Mouse (Mus musculus): ENCODE results near the gene Neil3. TPM values are rescaled to one million over a fixed set of nuclear protein-coding genes. Genes with fewer than 3 reads are reported as not detected.

The Neil3 gene
- total RNA-seq (2015; ENCODE audit: low replicate concordance) (37.4 and 45.7 TPM in 2 replicates), total RNA-seq (2017; ENCODE audit: low replicate concordance) (58.7 and 83.0 TPM in 2 replicates)

GRCm38 (mm10) chr8:53638495-53639171 is at the start of gene Neil3:
TSS of gene Neil3 (minus strand) at chr8:53639065.
- ATAC-seq (replicated peaks; ENCODE audit: low FRiP score, poor library complexity, severe bottlenecking): peak; percentile 90

- no peak for ATAC-seq (replicated peaks; ENCODE audit: low FRiP score, poor library complexity, severe bottlenecking)
Measured at GRCm38 (mm10) chr8:53680846-53681245, 42.0 kb upstream of the Neil3 start.

- no peak for ATAC-seq (replicated peaks; ENCODE audit: low FRiP score, poor library complexity, severe bottlenecking)
Measured at GRCm38 (mm10) chr8:53663946-53664345, 25.1 kb upstream of the Neil3 start.

GRCm38 (mm10) chr8:53661436-53661835 is 22.6 kb upstream of the Neil3 start:
- ATAC-seq (replicated peaks; ENCODE audit: low FRiP score, poor library complexity, severe bottlenecking): no peak

- ATAC-seq (replicated peaks; ENCODE audit: low FRiP score, poor library complexity, severe bottlenecking): no peak
Measured at GRCm38 (mm10) chr8:53630618-53631017, 8.2 kb downstream of the Neil3 start.

- ATAC-seq (replicated peaks; ENCODE audit: low FRiP score, poor library complexity, severe bottlenecking): no peak
Measured at GRCm38 (mm10) chr8:53628864-53629415, 9.9 kb downstream of the Neil3 start.

- no peak for ATAC-seq (replicated peaks; ENCODE audit: low FRiP score, poor library complexity, severe bottlenecking)
Measured at GRCm38 (mm10) chr8:53623425-53623824, 15.4 kb downstream of the Neil3 start.

GRCm38 (mm10) chr8:53619196-53619595 is 19.7 kb downstream of the Neil3 start:
- ATAC-seq (replicated peaks; ENCODE audit: low FRiP score, poor library complexity, severe bottlenecking): no peak

GRCm38 (mm10) chr8:53614288-53614646 is 24.6 kb downstream of the Neil3 start:
- no peak for ATAC-seq (replicated peaks; ENCODE audit: low FRiP score, poor library complexity, severe bottlenecking)

GRCm38 (mm10) chr8:53613577-53614287 is 25.1 kb downstream of the Neil3 start:
- ATAC-seq (replicated peaks; ENCODE audit: low FRiP score, poor library complexity, severe bottlenecking): no peak

- no peak for ATAC-seq (replicated peaks; ENCODE audit: low FRiP score, poor library complexity, severe bottlenecking)
Measured at GRCm38 (mm10) chr8:53612297-53612696, 26.6 kb downstream of the Neil3 start.

- ATAC-seq (replicated peaks; ENCODE audit: low FRiP score, poor library complexity, severe bottlenecking): peak; percentile 75
Measured at GRCm38 (mm10) chr8:53607040-53607439, 31.8 kb downstream of the Neil3 start.

- ATAC-seq (replicated peaks; ENCODE audit: low FRiP score, poor library complexity, severe bottlenecking): no peak
Measured at GRCm38 (mm10) chr8:53604906-53605305, 34.0 kb downstream of the Neil3 start.

GRCm38 (mm10) chr8:53603672-53604071 is 35.2 kb downstream of the Neil3 start:
- no peak for ATAC-seq (replicated peaks; ENCODE audit: low FRiP score, poor library complexity, severe bottlenecking)

- no peak for ATAC-seq (replicated peaks; ENCODE audit: low FRiP score, poor library complexity, severe bottlenecking)
Measured at GRCm38 (mm10) chr8:53600826-53601225, 38.0 kb downstream of the Neil3 start.

- ATAC-seq (replicated peaks; ENCODE audit: low FRiP score, poor library complexity, severe bottlenecking): no peak
Measured at GRCm38 (mm10) chr8:53600025-53600811, 38.6 kb downstream of the Neil3 start.

GRCm38 (mm10) chr8:53598101-53598500 is 40.8 kb downstream of the Neil3 start:
- no peak for ATAC-seq (replicated peaks; ENCODE audit: low FRiP score, poor library complexity, severe bottlenecking)

GRCm38 (mm10) chr8:53591777-53592176 is 47.1 kb downstream of the Neil3 start:
- no peak for ATAC-seq (replicated peaks; ENCODE audit: low FRiP score, poor library complexity, severe bottlenecking)

GRCm38 (mm10) chr8:53573600-53573999 is 65.3 kb downstream of the Neil3 start:
- no peak for ATAC-seq (replicated peaks; ENCODE audit: low FRiP score, poor library complexity, severe bottlenecking)

GRCm38 (mm10) chr8:53566223-53566622 is 72.6 kb downstream of the Neil3 start:
- no peak for ATAC-seq (replicated peaks; ENCODE audit: low FRiP score, poor library complexity, severe bottlenecking)
